ENCODE assay signal across 10 mouse cellular contexts in genomic region chr3:141936594-141937272, GRCm38 (mm10).
A peak's percentile ranks its signal among the peaks of the same experiment; 100 is the strongest.
DNase-seq lines count a peak whose midpoint lies in the region; ATAC-seq lines count a peak whose summit lies in the region.
"Had no signal": no experiment of that assay in that cellular context is flagged by ENCODE, and none has a peak within 500 bp of the region (broad histone marks: within the 10 kb centered on the region; RNA-seq: fewer than 3 reads in every experiment).

No protein-coding gene starts in this region.

- H3K4me2 ChIP-seq in heart, embryonic 11.5 days: peak overlapping the region; percentile 29; the same call in 1 of the 2 replicates
- H3K4me2 ChIP-seq in hindbrain, embryonic 11.5 days (replicated peaks; ENCODE audit: low read depth, low read length): peak overlapping the region; percentile 24; the same call in 1 of the 2 replicates
- peak overlapping the region; percentile 18 for H3K4me2 ChIP-seq in neural tube, embryonic 11.5 days (ENCODE audit: low read depth)

- H3K4me1 ChIP-seq in heart, embryonic 11.5 days (ENCODE audit: control insufficient read depth, insufficient read depth, low read length): no peaks in the 10 kb centered on the region; the same call in 1 of the 2 replicates
- peaks cover 14% of the 10 kb centered on the region for H3K4me1 ChIP-seq in hindbrain, embryonic 11.5 days (replicated peaks; ENCODE audit: control insufficient read depth, insufficient read depth, low read length)
- peaks cover 35% of the 10 kb centered on the region for H3K4me1 ChIP-seq in neural tube, embryonic 11.5 days (ENCODE audit: control insufficient read depth, insufficient read depth, low read length)

- H3K27me3 ChIP-seq in heart, embryonic 11.5 days (ENCODE audit: control insufficient read depth, insufficient read depth, low read length): no peaks in the 10 kb centered on the region
- H3K27me3 ChIP-seq in hindbrain, embryonic 11.5 days (ENCODE audit: control insufficient read depth, insufficient read depth, low read length): no peaks in the 10 kb centered on the region
- no peaks in the 10 kb centered on the region for H3K27me3 ChIP-seq in neural tube, embryonic 11.5 days (ENCODE audit: control insufficient read depth, insufficient read depth, low read length)

- DNase-seq in heart, postnatal 14 days: no peak
- DNase-seq in cerebellum, postnatal 14 days: peak; percentile 10 to 18
- DNase-seq in hindbrain, embryonic 11.5 days (ENCODE audit: low spot score): peak; percentile 78
- DNase-seq in neural tube, embryonic 11.5 days (ENCODE audit: low spot score): peak; percentile 80
- no peak for DNase-seq in natural killer cell, adult 2 months (ENCODE audit: low spot score in 2 of 2)
- no peak for DNase-seq in spleen, postnatal 4 days (ENCODE audit: low spot score in 2 of 2)
- no peak for DNase-seq in thymus, postnatal 14 days

- no peak overlapping the region for H3K4me3 ChIP-seq in heart, embryonic 11.5 days (ENCODE audit: low read depth, low read length)
- no peak overlapping the region for H3K4me3 ChIP-seq in hindbrain, embryonic 11.5 days (ENCODE audit: low read depth, low read length)
- no peak overlapping the region for H3K4me3 ChIP-seq in neural tube, embryonic 11.5 days (ENCODE audit: low read depth, low read length)
- H3K4me3 ChIP-seq: erythroblast, embryonic 14.5 days had no signal

- H3K36me3 ChIP-seq in heart, embryonic 11.5 days (ENCODE audit: control insufficient read depth, insufficient read depth, low read length): no peaks in the 10 kb centered on the region
- H3K36me3 ChIP-seq in hindbrain, embryonic 11.5 days (ENCODE audit: control insufficient read depth, insufficient read depth, low read length): no peaks in the 10 kb centered on the region
- H3K36me3 ChIP-seq in neural tube, embryonic 11.5 days (ENCODE audit: control insufficient read depth, insufficient read depth, low read length): no peaks in the 10 kb centered on the region

- intact Hi-C loops in heart, postnatal 14 days (cut with DNase I): no loop called here

- 48% methylated on average over 16 of the region's 16 CpGs for WGBS in heart, embryonic 11.5 days (ENCODE audit: insufficient replicate concordance)
- WGBS in hindbrain, embryonic 11.5 days: 6% methylated on average over 16 of the region's 16 CpGs
- WGBS in neural tube, embryonic 11.5 days: 5% methylated on average over 16 of the region's 16 CpGs

- ATAC-seq in heart, embryonic 11.5 days (replicated peaks; ENCODE audit: insufficient number of reproducible peaks, low FRiP score, low TSS enrichment): no peak
- ATAC-seq in hindbrain, embryonic 11.5 days (ENCODE audit: low FRiP score): peak; percentile 89
- peak; percentile 92 for ATAC-seq in neural tube, embryonic 11.5 days (ENCODE audit: insufficient read depth, low FRiP score, low TSS enrichment)

- no peak overlapping the region for H3K27ac ChIP-seq in heart, embryonic 11.5 days (ENCODE audit: low read depth, low read length)
- peak overlapping the region; percentile 75 for H3K27ac ChIP-seq in hindbrain, embryonic 11.5 days (ENCODE audit: low read depth, low read length)
- peak overlapping the region; percentile 71; the same call in 1 of the 2 replicates for H3K27ac ChIP-seq in neural tube, embryonic 11.5 days (ENCODE audit: low read depth, low read length)
- H3K27ac ChIP-seq: macrophage had no signal

- no peak overlapping the region for H3K9ac ChIP-seq in heart, embryonic 11.5 days (ENCODE audit: low read depth, low read length)
- no peak overlapping the region for H3K9ac ChIP-seq in hindbrain, embryonic 11.5 days (ENCODE audit: low read depth, low read length)
- H3K9ac ChIP-seq in neural tube, embryonic 11.5 days (ENCODE audit: low read length): peak overlapping the region; percentile 18; the same call in 1 of the 2 replicates

- H3K9me3 ChIP-seq in heart, embryonic 11.5 days (replicated peaks; ENCODE audit: control insufficient read depth, low read length): no peaks in the 10 kb centered on the region
- no peaks in the 10 kb centered on the region for H3K9me3 ChIP-seq in hindbrain, embryonic 11.5 days (ENCODE audit: control insufficient read depth, low read length)
- H3K9me3 ChIP-seq in neural tube, embryonic 11.5 days (ENCODE audit: control insufficient read depth, low read length): no peaks in the 10 kb centered on the region

Comparison
In these comparisons a context has a peak if more than half of its experiments do, and no peak if none do; other contexts are left out.
1. DNase-seq: peak in cerebellum, postnatal 14 days (2 of 2), hindbrain, embryonic 11.5 days (single experiment) and neural tube, embryonic 11.5 days (single experiment); none in heart, postnatal 14 days (0 of 2), natural killer cell, adult 2 months (0 of 2), spleen, postnatal 4 days (0 of 2) and thymus, postnatal 14 days (single experiment).
2. Peak in every context shown above with its lines, with median percentiles within 50 percentile points of each other: H3K4me2 ChIP-seq.